Mouse (Mus musculus) CH12.LX (cell line): ENCODE measurements around the gene Tshz2. TPM values are rescaled to one million over a fixed set of nuclear protein-coding genes. Genes with fewer than 3 reads are reported as not detected.

Experiments
- DNase-seq: peaks from one replicate; pipeline ENCODE4 v3.0.0-alpha.2; 2013; ENCODE audit errors: extremely low read depth
- H3K27ac ChIP-seq: 2 replicates; pipeline ENCODE4 v1.5.1; 2012; ENCODE audit warnings: low read depth, mild to moderate bottlenecking, control low read depth, moderate library complexity; ENCODE audit not compliant: insufficient read depth
- H3K27me3 ChIP-seq: replicated peaks from 2 replicates; pipeline ENCODE3; 2012; ENCODE audit warnings: inconsistent platforms
- H3K36me3 ChIP-seq, 2 experiments: replicated peaks in 1 of 2; 2 replicates each; pipeline versions ENCODE3 to v1.6.1; 2012; ENCODE audit warnings: inconsistent platforms in 1 of 2, low read length in 1 of 2, mild to moderate bottlenecking in 1 of 2, mixed read lengths in 1 of 2, moderate library complexity in 1 of 2; ENCODE audit not compliant: control insufficient read depth in 1 of 2, insufficient read depth in 1 of 2
- H3K4me1 ChIP-seq, 2 experiments: 2 replicates each; pipeline ENCODE4 v1.6.1; 2012; ENCODE audit warnings: inconsistent platforms in 1 of 2, moderate library complexity in 1 of 2; ENCODE audit not compliant: insufficient read depth in 2 of 2, control insufficient read depth in 1 of 2
- H3K4me2 ChIP-seq: 2 replicates; pipeline ENCODE4 v1.6.1; 2012; ENCODE audit warnings: low read depth, mild to moderate bottlenecking, control low read depth; ENCODE audit not compliant: poor library complexity, insufficient read depth, severe bottlenecking
- H3K4me3 ChIP-seq, 3 experiments: fragments of 150-350 bp in 1 of 3; sonication (generic) in 1 of 3; replicated peaks in 1 of 3; 2 replicates each; pipeline versions ENCODE3 to v1.5.1; 2011 to 2012; ENCODE audit warnings: low read depth in 2 of 3, low read length in 2 of 3, mild to moderate bottlenecking in 2 of 3, moderate library complexity in 2 of 3, control low read depth in 1 of 3, improper control_type of control experiment in 1 of 3, inconsistent platforms in 1 of 3, mixed read lengths in 1 of 3; ENCODE audit not compliant: poor library complexity in 1 of 3
- H3K79me2 ChIP-seq: replicated peaks from 2 replicates; pipeline ENCODE4 v1.6.1; 2012; ENCODE audit warnings: mild to moderate bottlenecking, moderate library complexity; ENCODE audit not compliant: control insufficient read depth, poor library complexity, insufficient read depth, severe bottlenecking; ENCODE audit errors: extremely low read depth
- H3K9ac ChIP-seq: 2 replicates; pipeline ENCODE4 v1.6.1; 2012; ENCODE audit warnings: low read depth, mild to moderate bottlenecking, control low read depth, moderate library complexity; ENCODE audit not compliant: insufficient read depth
- H3K9me3 ChIP-seq: replicated peaks from 2 replicates; pipeline ENCODE3; 2012; ENCODE audit warnings: low read length, inconsistent platforms, mixed read lengths
- CHD2 ChIP-seq: IDR thresholded peaks from 2 replicates; pipeline ENCODE4 v1.6.1; 2011; ENCODE audit warnings: low read length, improper control_type of control experiment
- ELF1 ChIP-seq: IDR thresholded peaks from 2 replicates; pipeline ENCODE4 v1.6.1; 2014; ENCODE audit warnings: low read depth, mild to moderate bottlenecking, inconsistent platforms, low read length, improper control_type of control experiment
- EP300 ChIP-seq: IDR thresholded peaks from 2 replicates; pipeline ENCODE4 v1.6.1; 2011; ENCODE audit warnings: low read length, improper control_type of control experiment
- ETS1 ChIP-seq: conservative IDR thresholded peaks from 2 replicates; pipeline ENCODE4 v1.6.1; 2012; ENCODE audit warnings: low read depth, mild to moderate bottlenecking, inconsistent platforms, low read length, improper control_type of control experiment, moderate library complexity
- HCFC1 ChIP-seq: IDR thresholded peaks from 2 replicates; pipeline ENCODE4 v1.6.1; 2012; ENCODE audit warnings: low read depth, mild to moderate bottlenecking, inconsistent platforms, low read length, improper control_type of control experiment
- JUND ChIP-seq: conservative IDR thresholded peaks from 2 replicates; pipeline ENCODE4 v1.6.1; 2011; ENCODE audit warnings: low read depth, low read length, improper control_type of control experiment
- KAT2A ChIP-seq: IDR thresholded peaks from 2 replicates; pipeline ENCODE4 v1.6.1; 2012; ENCODE audit warnings: low read length, improper control_type of control experiment, inconsistent platforms; ENCODE audit not compliant: insufficient replicate concordance
- MAX ChIP-seq: IDR thresholded peaks from 2 replicates; pipeline ENCODE4 v1.6.1; 2011; ENCODE audit warnings: low read length, improper control_type of control experiment
- MAZ ChIP-seq: IDR thresholded peaks from 2 replicates; pipeline ENCODE4 v1.6.1; 2012; ENCODE audit warnings: low read depth, mild to moderate bottlenecking, inconsistent platforms, low read length, improper control_type of control experiment, moderate library complexity
- MEF2A ChIP-seq: IDR thresholded peaks from 2 replicates; pipeline ENCODE4 v1.6.1; 2014; ENCODE audit warnings: low read depth, mild to moderate bottlenecking, inconsistent platforms, low read length, improper control_type of control experiment, borderline replicate concordance
- MXI1 ChIP-seq: IDR thresholded peaks from 2 replicates; pipeline ENCODE4 v1.6.1; 2011; ENCODE audit warnings: mild to moderate bottlenecking, low read depth, low read length, improper control_type of control experiment
- MYC ChIP-seq: IDR thresholded peaks from 2 replicates; pipeline ENCODE4 v1.6.1; 2011; ENCODE audit warnings: low read depth, mild to moderate bottlenecking, improper control_type of control experiment, low read length
- NELFE ChIP-seq: IDR thresholded peaks from 2 replicates; pipeline ENCODE4 v1.6.1; 2011; ENCODE audit warnings: low read depth, low read length, improper control_type of control experiment
- NRF1 ChIP-seq: IDR thresholded peaks from 2 replicates; pipeline ENCODE4 v1.6.1; 2014; ENCODE audit warnings: low read depth, mild to moderate bottlenecking, inconsistent platforms, low read length, improper control_type of control experiment, moderate library complexity
- PAX5 ChIP-seq: IDR thresholded peaks from 2 replicates; pipeline ENCODE4 v1.6.1; 2012; ENCODE audit warnings: low read length, inconsistent platforms, mixed read lengths
- POLR2A ChIP-seq: IDR thresholded peaks from 2 replicates; pipeline ENCODE4 v1.6.1; 2011; ENCODE audit warnings: low read depth, mild to moderate bottlenecking, improper control_type of control experiment, low read length
- POLR2AphosphoS2 ChIP-seq: IDR thresholded peaks from 2 replicates; pipeline ENCODE4 v1.6.1; 2011; ENCODE audit warnings: low read depth, low read length, improper control_type of control experiment
- RAD21 ChIP-seq: IDR thresholded peaks from 2 replicates; pipeline ENCODE4 v1.6.1; 2011; ENCODE audit warnings: low read depth, mild to moderate bottlenecking, low read length, improper control_type of control experiment, moderate library complexity
- SIN3A ChIP-seq: IDR thresholded peaks from 2 replicates; pipeline ENCODE4 v1.6.1; 2012; ENCODE audit warnings: low read length, improper control_type of control experiment, inconsistent platforms
- SMC3 ChIP-seq: IDR thresholded peaks from 2 replicates; pipeline ENCODE4 v1.6.1; 2011; ENCODE audit warnings: low read depth, low read length, improper control_type of control experiment
- TCF12 ChIP-seq: IDR thresholded peaks from 2 replicates; pipeline ENCODE4 v1.6.1; 2014; ENCODE audit warnings: low read depth, mild to moderate bottlenecking, inconsistent platforms, low read length, improper control_type of control experiment
- UBTF ChIP-seq: IDR thresholded peaks from 2 replicates; pipeline ENCODE4 v1.6.1; 2012; ENCODE audit warnings: low read depth, mild to moderate bottlenecking, inconsistent platforms, low read length, improper control_type of control experiment, moderate library complexity
- USF1 ChIP-seq: IDR thresholded peaks from 2 replicates; pipeline ENCODE4 v1.6.1; 2014; ENCODE audit warnings: low read depth, mild to moderate bottlenecking, inconsistent platforms, low read length, improper control_type of control experiment
- ZKSCAN1 ChIP-seq: IDR thresholded peaks from 2 replicates; pipeline ENCODE4 v1.6.1; 2012; ENCODE audit warnings: low read depth, inconsistent platforms, low read length, improper control_type of control experiment, borderline replicate concordance
- ZNF384 ChIP-seq: IDR thresholded peaks from 2 replicates; pipeline ENCODE4 v1.6.1; 2012; ENCODE audit warnings: low read depth, low read length, improper control_type of control experiment, inconsistent platforms
- dilution Hi-C: fragments of 300-500 bp; cut with MboI; formaldehyde crosslinking; loops from 2 replicates; pipeline ENCODE4 v1.14.3; 2020; ENCODE audit warnings: low sequenced_read_pairs; ENCODE audit not compliant: extremely low pct_unique_long_range_greater_than_20kb, extremely low pct_ligation_motif_present
- in situ Hi-C: fragments of 300-500 bp; cut with MboI; formaldehyde crosslinking; loops from 3 replicates; pipeline ENCODE4 v1.14.3; 2019; ENCODE audit warnings: low sequenced_read_pairs, low pct_ligation_motif_present, low pct_unique_long_range_greater_than_20kb, mixed read lengths
- polyA plus RNA-seq: library from polyadenylated mRNA; unstranded; fragments of >175 nt; gene quantifications from 2 replicates; pipeline ENCODE4 v1.2.1, GENCODE M21; 2012; ENCODE audit warnings: low read depth; ENCODE audit not compliant: insufficient read length
- total RNA-seq, 2 experiments: library from RNA; depleted of rRNA; stranded (reverse); fragments of 300-350 nt in 1 of 2; fragments of >200 nt in 1 of 2; gene quantifications; 2 replicates each; pipeline ENCODE4 v1.2.3; 2012 to 2014

Gene Tshz2
- total and polyA plus RNA-seq, 3 experiments, result not detected

GRCm38 (mm10) chr2:169906396-169906795, 273.6 kb downstream of the Tshz2 start:
- peaks cover 89% of the 10 kb centered on the region for H3K9me3 ChIP-seq
- in situ Hi-C loops (no loop called here), dilution Hi-C loops (no loop called here)
- no peak for TF ChIP-seq KAT2A
- TF ChIP-seq ZNF384, result no peak
- no peak for TF ChIP-seq SIN3A
- no peak for TF ChIP-seq JUND
- no peak for TF ChIP-seq MEF2A
- TF ChIP-seq USF1, result no peak
- no peak for TF ChIP-seq ELF1
- no peak for TF ChIP-seq HCFC1
- TF ChIP-seq RAD21, result no peak
- no peak for TF ChIP-seq POLR2A
- no peak for TF ChIP-seq MYC
- no peaks in the 10 kb centered on the region for H3K36me3 ChIP-seq
- no peaks in the 10 kb centered on the region for H3K27me3 ChIP-seq
- no peak overlapping the region for H3K4me3 ChIP-seq
- H3K79me2 ChIP-seq, result no peaks in the 10 kb centered on the region
- H3K27ac ChIP-seq, result no peak overlapping the region
- DNase-seq, result no peak
- H3K9ac ChIP-seq, result no peak overlapping the region
- H3K4me2 ChIP-seq, result no peak overlapping the region
- H3K4me1 ChIP-seq, result no peaks in the 10 kb centered on the region

DNA sequence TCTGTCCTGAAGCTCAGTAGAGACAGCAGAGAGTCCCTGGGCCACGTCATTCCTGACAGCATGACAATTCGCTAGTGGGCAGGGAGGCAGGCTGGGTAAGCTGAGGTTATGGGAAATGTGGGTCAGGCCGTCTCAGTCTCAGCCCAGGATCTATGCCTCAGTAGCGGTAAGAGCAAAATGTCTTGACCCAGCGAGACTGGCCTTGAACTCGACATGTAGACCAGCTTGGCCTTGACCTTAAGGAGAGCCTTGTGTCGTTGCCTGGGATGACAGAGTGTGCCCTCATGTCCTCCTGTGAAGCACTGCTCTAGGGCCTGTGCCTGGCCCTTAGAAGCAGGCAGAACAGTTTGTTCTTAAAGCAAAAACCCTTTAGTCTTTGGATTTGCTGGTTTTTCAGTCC, 275.2 kb downstream of the Tshz2 start:
- no peak overlapping the region for H3K4me2 ChIP-seq
- no peaks in the 10 kb centered on the region for H3K4me1 ChIP-seq
- no peaks in the 10 kb centered on the region for H3K79me2 ChIP-seq
- H3K4me3 ChIP-seq, result no peak overlapping the region
- no peak for TF ChIP-seq ZNF384
- no peak for TF ChIP-seq EP300
- no peak for TF ChIP-seq SMC3
- no peak for TF ChIP-seq CHD2
- no peak for TF ChIP-seq MAX
- no peak for TF ChIP-seq ZKSCAN1
- TF ChIP-seq PAX5, result no peak
- no peak overlapping the region for H3K27ac ChIP-seq
- H3K9ac ChIP-seq, result no peak overlapping the region
- in situ Hi-C loops, result no loop called here
- H3K9me3 ChIP-seq, result peaks cover 91% of the 10 kb centered on the region
- H3K36me3 ChIP-seq, result no peaks in the 10 kb centered on the region
- H3K27me3 ChIP-seq, result no peaks in the 10 kb centered on the region
- dilution Hi-C loops, result no loop called here
- no peak for DNase-seq

DNA sequence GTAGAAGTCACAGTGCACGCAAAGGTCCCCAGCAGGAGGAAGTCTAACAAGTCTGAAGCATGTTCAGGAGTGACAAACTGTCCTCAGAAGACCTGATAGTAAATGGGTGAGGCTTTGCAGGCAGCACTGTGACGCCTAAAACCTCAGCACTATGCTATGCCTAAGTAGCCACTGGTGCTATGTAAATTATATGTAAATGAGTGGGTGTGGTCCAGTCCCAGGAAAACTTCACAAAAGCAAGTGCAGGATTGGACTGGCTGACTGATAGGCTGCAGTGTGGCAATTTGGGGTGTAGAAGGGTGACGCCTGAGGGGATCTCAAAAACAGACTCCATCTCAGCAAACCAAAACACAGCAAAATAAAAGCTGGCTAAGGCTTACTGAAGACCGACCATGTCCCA, 277.8 kb downstream of the Tshz2 start:
- Histone ChIP-seq H3K27ac (no peak overlapping the region), H3K4me1 (no peaks in the 10 kb centered on the region), H3K36me3 (no peaks in the 10 kb centered on the region), H3K4me2 (no peak overlapping the region), H3K79me2 (no peaks in the 10 kb centered on the region), H3K27me3 (no peaks in the 10 kb centered on the region), H3K4me3 (no peak overlapping the region), H3K9me3 (peaks cover 90% of the 10 kb centered on the region), H3K9ac (no peak overlapping the region)
- no peak for DNase-seq
- no peak for TF ChIP-seq SMC3
- TF ChIP-seq NELFE, result no peak
- no peak for TF ChIP-seq RAD21
- no peak for TF ChIP-seq MAZ
- no peak for TF ChIP-seq JUND
- no peak for TF ChIP-seq POLR2AphosphoS2
- no peak for TF ChIP-seq MAX
- TF ChIP-seq PAX5, result no peak
- no peak for TF ChIP-seq UBTF
- TF ChIP-seq TCF12, result no peak
- TF ChIP-seq NRF1, result no peak
- TF ChIP-seq MYC, result no peak
- no peak for TF ChIP-seq MXI1
- TF ChIP-seq ETS1, result no peak
- dilution Hi-C loops, result no loop called here
- in situ Hi-C loops, result no loop called here
